In the genomic region with DNA sequence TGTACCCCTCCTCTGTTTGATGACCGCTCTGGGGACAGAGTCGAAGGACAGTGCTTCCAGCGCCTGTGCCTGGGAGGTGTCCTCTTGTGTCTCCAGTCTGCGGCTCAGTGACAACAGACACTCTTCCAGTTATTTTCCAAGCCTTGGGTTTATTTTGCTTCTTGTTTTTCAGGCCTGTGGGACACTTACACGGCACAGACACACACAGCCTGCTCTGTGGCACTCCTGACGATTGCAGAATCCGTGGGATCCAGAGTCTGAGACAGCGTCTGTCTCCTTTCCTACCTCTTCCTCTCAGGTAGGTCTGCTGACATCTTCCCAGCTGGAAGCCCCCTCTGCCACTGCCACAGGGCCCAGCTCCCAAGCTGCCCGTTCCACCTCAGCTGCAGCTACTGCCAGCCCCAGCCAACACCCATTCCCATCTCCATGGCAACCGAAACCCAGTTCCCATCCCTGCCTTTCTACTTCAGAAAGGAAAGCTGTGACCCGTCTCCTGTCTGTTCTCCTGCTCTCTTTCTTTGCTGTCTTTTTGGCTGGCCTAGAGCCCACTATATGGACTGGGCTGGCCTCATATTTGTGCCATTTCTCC, we compare ENCODE assay signal across 12 mouse cellular contexts. TPM values are rescaled to one million over a fixed set of nuclear protein-coding genes. Genes with fewer than 3 reads are reported as not detected.
DNase-seq lines count a peak whose midpoint lies in the region; ATAC-seq and TF ChIP-seq lines count a peak whose summit lies in the region.
"Had no signal": no experiment of that assay in that cellular context is flagged by ENCODE, and none has a peak within 500 bp of the region (broad histone marks: within the 10 kb centered on the region; RNA-seq: fewer than 3 reads in every experiment).

No protein-coding gene starts in this region.

- H3K4me1 ChIP-seq in stomach, embryonic 16.5 days (ENCODE audit: control insufficient read depth, insufficient read depth, low read length), result peaks cover 10% of the 10 kb centered on the region
- peaks cover 1% of the 10 kb centered on the region; the same call in 1 of the 2 replicates for H3K4me1 ChIP-seq in stomach, postnatal 0 days (replicated peaks; ENCODE audit: control insufficient read depth, insufficient read depth)
- peaks cover 16% of the 10 kb centered on the region for H3K4me1 ChIP-seq in hindbrain, embryonic 12.5 days
- H3K4me1 ChIP-seq in midbrain, embryonic 12.5 days, result peaks cover 18% of the 10 kb centered on the region

- H3K4me2 ChIP-seq in stomach, embryonic 16.5 days (ENCODE audit: low read depth, low read length), result no peak overlapping the region
- no peak overlapping the region for H3K4me2 ChIP-seq in stomach, postnatal 0 days (replicated peaks; ENCODE audit: low read depth)
- 0 out of 2 replicates have a peak overlapping the region, but pooled peaks have one; percentile 3 for H3K4me2 ChIP-seq in hindbrain, embryonic 12.5 days (replicated peaks)
- no peak overlapping the region for H3K4me2 ChIP-seq in midbrain, embryonic 12.5 days (replicated peaks)
- H3K4me2 ChIP-seq: lung, embryonic 15.5 days had no signal

- no peak for DNase-seq in stomach, postnatal 0 days (ENCODE audit: low spot score)
- DNase-seq in heart, postnatal 4 days, result no peak
- no peak for DNase-seq in Muller cell, postnatal 12 days (ENCODE audit: inconsistent ontology term)
- DNase-seq in spleen, adult 12 weeks (ENCODE audit: low spot score), result no peak
- DNase-seq in cerebellum, postnatal 36 days, result no peak

- 0 out of 2 replicates have a peak overlapping the region, but pooled peaks have one; percentile 1 for H3K9ac ChIP-seq in stomach, embryonic 16.5 days (ENCODE audit: low read length)
- no peak overlapping the region for H3K9ac ChIP-seq in stomach, postnatal 0 days (ENCODE audit: low read length)
- no peak overlapping the region for H3K9ac ChIP-seq in hindbrain, embryonic 12.5 days
- no peak overlapping the region for H3K9ac ChIP-seq in midbrain, embryonic 12.5 days (replicated peaks)
- H3K9ac ChIP-seq: lung, embryonic 15.5 days had no signal

- TF ChIP-seq CTCF in stomach, postnatal 0 days (IDR thresholded peaks at IDR 0.05; ENCODE audit: low read depth), result no peak

- no peaks in the 10 kb centered on the region for H3K27me3 ChIP-seq in stomach, embryonic 16.5 days (ENCODE audit: control insufficient read depth, insufficient read depth, low read length)
- H3K27me3 ChIP-seq in stomach, postnatal 0 days (ENCODE audit: control insufficient read depth, insufficient read depth, low read length), result no peaks in the 10 kb centered on the region
- no peaks in the 10 kb centered on the region for H3K27me3 ChIP-seq in hindbrain, embryonic 12.5 days
- no peaks in the 10 kb centered on the region for H3K27me3 ChIP-seq in midbrain, embryonic 12.5 days
- H3K27me3 ChIP-seq: lung, embryonic 15.5 days had no signal

- no peak for TF ChIP-seq EP300 in stomach, postnatal 0 days (optimal IDR thresholded peaks at IDR 0.05)

- no peak overlapping the region for H3K4me3 ChIP-seq in stomach, embryonic 16.5 days (replicated peaks; ENCODE audit: low read length)
- no peak overlapping the region for H3K4me3 ChIP-seq in stomach, postnatal 0 days (ENCODE audit: low read depth, low read length)
- H3K4me3 ChIP-seq in hindbrain, embryonic 12.5 days, result no peak overlapping the region
- no peak overlapping the region for H3K4me3 ChIP-seq in midbrain, embryonic 12.5 days
- H3K4me3 ChIP-seq: lung, embryonic 15.5 days had no signal

- 65% methylated on average over 11 of the region's 11 CpGs for WGBS in stomach, embryonic 16.5 days
- 65% methylated on average over 11 of the region's 11 CpGs for WGBS in stomach, postnatal 0 days
- 45% methylated on average over 11 of the region's 11 CpGs for WGBS in hindbrain, embryonic 12.5 days
- WGBS in midbrain, embryonic 12.5 days, result 39% methylated on average over 11 of the region's 11 CpGs

- H3K36me3 ChIP-seq in stomach, embryonic 16.5 days (ENCODE audit: control insufficient read depth, insufficient read depth, low read length), result no peaks in the 10 kb centered on the region
- H3K36me3 ChIP-seq in stomach, postnatal 0 days (ENCODE audit: control insufficient read depth, insufficient read depth, low read length), result no peaks in the 10 kb centered on the region
- H3K36me3 ChIP-seq in hindbrain, embryonic 12.5 days, result no peaks in the 10 kb centered on the region
- no peaks in the 10 kb centered on the region for H3K36me3 ChIP-seq in midbrain, embryonic 12.5 days
- H3K36me3 ChIP-seq: lung, embryonic 15.5 days had no signal

- H3K9me3 ChIP-seq in stomach, embryonic 16.5 days (replicated peaks; ENCODE audit: control insufficient read depth, low read length), result no peaks in the 10 kb centered on the region
- no peaks in the 10 kb centered on the region for H3K9me3 ChIP-seq in stomach, postnatal 0 days (ENCODE audit: control insufficient read depth, low read length)
- no peaks in the 10 kb centered on the region for H3K9me3 ChIP-seq in hindbrain, embryonic 12.5 days (replicated peaks)
- no peaks in the 10 kb centered on the region for H3K9me3 ChIP-seq in midbrain, embryonic 12.5 days
- H3K9me3 ChIP-seq: G1E; lung, embryonic 15.5 days had no signal

- no peak for ATAC-seq in stomach, embryonic 16.5 days (ENCODE audit: insufficient read depth, low FRiP score)
- no peak for ATAC-seq in stomach, postnatal 0 days (ENCODE audit: low FRiP score, low TSS enrichment)
- ATAC-seq in hindbrain, embryonic 12.5 days (ENCODE audit: low FRiP score), result peak; percentile 42
- no peak; the same call in 1 of the 2 replicates for ATAC-seq in midbrain, embryonic 12.5 days (ENCODE audit: low FRiP score, low read depth)

- no peak overlapping the region for H3K27ac ChIP-seq in stomach, embryonic 16.5 days (ENCODE audit: low read length)
- H3K27ac ChIP-seq in stomach, postnatal 0 days (replicated peaks), result no peak overlapping the region
- peak overlapping the region; percentile 76 for H3K27ac ChIP-seq in hindbrain, embryonic 12.5 days
- H3K27ac ChIP-seq in midbrain, embryonic 12.5 days (replicated peaks), result peak overlapping the region; percentile 64
- H3K27ac ChIP-seq: kidney, postnatal 0 days; lung, embryonic 15.5 days had no signal

RNA-seq across cellular contexts. Expression of gene Chd9, which starts 21.4 kb away (rescaled TPM):
- 239 and 288 TPM in 2 replicates for polyA plus RNA-seq in stomach, embryonic 16.5 days (2015; fragmentation: Nextera tagmentation; extraction: Ambion mirVana)
- polyA plus RNA-seq in stomach, postnatal 0 days (2015; fragmentation: Nextera tagmentation; extraction: Ambion mirVana), result 125 and 131 TPM in 2 replicates
- 83.7 and 88.1 TPM in 2 replicates for polyA plus RNA-seq in hindbrain, embryonic 12.5 days (2016; fragmentation: Nextera tagmentation; extraction: Ambion mirVana)
- 52.1 and 58.9 TPM in 2 replicates for polyA plus RNA-seq in midbrain, embryonic 12.5 days (2016; fragmentation: Nextera tagmentation; extraction: Ambion mirVana)
- 10 to 100 TPM; 40.7 to 43.4 TPM for total RNA-seq in heart, postnatal 4 days (2021)

RNA-seq across cellular contexts. Expression of gene Gm19935, which starts 32.4 kb away (rescaled TPM):
- polyA plus RNA-seq in stomach, embryonic 16.5 days (2015; fragmentation: Nextera tagmentation; extraction: Ambion mirVana), result 0.18 and 0.31 TPM in 2 replicates
- polyA plus RNA-seq in stomach, postnatal 0 days (2015; fragmentation: Nextera tagmentation; extraction: Ambion mirVana), result 0.13 and 0.35 TPM in 2 replicates
- 0.96 and 1.5 TPM in 2 replicates for polyA plus RNA-seq in hindbrain, embryonic 12.5 days (2016; fragmentation: Nextera tagmentation; extraction: Ambion mirVana)
- not detected in 2 replicates for polyA plus RNA-seq in midbrain, embryonic 12.5 days (2016; fragmentation: Nextera tagmentation; extraction: Ambion mirVana)
- not detected for total RNA-seq in heart, postnatal 4 days (2021)
- total RNA-seq: G1E; gastrocnemius, adult 18-20 months had no signal
- polyA plus RNA-seq: G1E had no signal

Comparison
In these comparisons a context has a peak if more than half of its experiments do, and no peak if none do; other contexts are left out.
1. H3K27ac ChIP-seq: peak in hindbrain, embryonic 12.5 days (single experiment) and midbrain, embryonic 12.5 days (single experiment); none in stomach, embryonic 16.5 days (single experiment) and stomach, postnatal 0 days (single experiment).